Mouse (Mus musculus): ENCODE data around the gene Myh3.

- TF ChIP-seq POLR2A (IDR thresholded peaks at IDR 0.05; ENCODE audit: insufficient read length, low read depth) (no peak), USF1 (IDR thresholded peaks at IDR 0.05; ENCODE audit: low read depth) (no peak), TCF12 (IDR thresholded peaks at IDR 0.05; ENCODE audit: insufficient read depth, poor library complexity, severe bottlenecking) (no peak), E2F4 (IDR thresholded peaks at IDR 0.05; ENCODE audit: insufficient read depth) (no peak), POLR2AphosphoS2 (IDR thresholded peaks at IDR 0.05; ENCODE audit: insufficient read length, low read depth) (no peak), MAX (IDR thresholded peaks at IDR 0.05; ENCODE audit: low read depth) (no peak), MYOG (IDR thresholded peaks at IDR 0.05; ENCODE audit: control insufficient read depth in 1 of 3, insufficient read depth in 1 of 3, insufficient read length in 2 of 3, low read depth in 2 of 3) (no peak), CEBPB (IDR thresholded peaks at IDR 0.05; ENCODE audit: insufficient read depth, poor library complexity, severe bottlenecking) (no peak)
Observed at GRCm38 (mm10) chr11:67142047-67142446, 63.9 kb downstream of the Myh3 start.

All from myocyte (in vitro differentiated cells).